Mouse (Mus musculus): ENCODE results near the gene Rwdd2b.

GRCm38 (mm10) chr16:87445528-87445927 is 5.2 kb upstream of the Rwdd2b start:
- TF ChIP-seq CTCF (IDR thresholded peaks at IDR 0.05; ENCODE audit: insufficient read depth, low read depth, low read length) (no peak), POLR2A (IDR thresholded peaks at IDR 0.05; ENCODE audit: insufficient read depth, low read depth, low read length) (no peak)
